Mouse (Mus musculus) cerebellum, adult 2 months (tissue): ENCODE measurements around the gene Zbtb7a.

Experiments
- CTCF ChIP-seq: fragments of 200-500 bp; IDR thresholded peaks from 2 replicates; pipeline ENCODE4 v1.5.1; 2011; ENCODE audit warnings: low read depth, mild to moderate bottlenecking, control low read depth, low read length, moderate library complexity, borderline replicate concordance; ENCODE audit not compliant: insufficient read depth
- POLR2A ChIP-seq: fragments of 200-500 bp; IDR thresholded peaks from 2 replicates; pipeline ENCODE4 v1.6.1; 2011; ENCODE audit warnings: low read length, control low read depth, borderline replicate concordance; ENCODE audit not compliant: insufficient read depth

DNA sequence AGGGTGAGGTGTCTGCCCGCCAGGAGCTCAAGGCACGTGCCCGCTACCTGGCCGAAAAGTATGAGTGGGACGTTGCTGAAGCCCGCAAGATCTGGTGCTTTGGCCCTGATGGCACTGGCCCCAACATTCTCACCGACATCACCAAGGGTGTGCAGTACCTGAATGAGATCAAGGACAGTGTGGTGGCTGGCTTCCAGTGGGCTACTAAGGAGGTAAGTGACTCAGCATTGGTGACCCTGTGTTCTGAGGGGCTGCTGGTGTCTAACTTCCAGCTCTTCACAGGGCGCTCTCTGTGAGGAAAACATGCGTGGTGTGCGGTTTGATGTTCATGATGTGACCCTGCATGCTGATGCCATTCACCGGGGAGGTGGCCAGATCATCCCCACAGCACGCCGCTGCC, 45.9 kb downstream of the Zbtb7a start:
- TF ChIP-seq CTCF: no peak
- TF ChIP-seq POLR2A: no peak
